Mouse (Mus musculus): ENCODE data around the gene Rfx2.

Rfx2 gene

GRCm38 (mm10) chr17:56780291-56780978 lies 50.4 kb downstream of the Rfx2 start:
- DNase-seq (ENCODE audit: low spot score) = no peak

GRCm38 (mm10) chr17:56778779-56779362 lies 51.9 kb downstream of the Rfx2 start:
- DNase-seq (ENCODE audit: low spot score) = peak; percentile 60

- DNase-seq (ENCODE audit: low spot score) = no peak
Measured at GRCm38 (mm10) chr17:56777568-56777967, 53.2 kb downstream of the Rfx2 start.

GRCm38 (mm10) chr17:56769950-56770349 lies 60.9 kb downstream of the Rfx2 start, which contains the start of gene Prr22:
Prr22 (plus strand) TSS chr17:56770250.
- DNase-seq (ENCODE audit: low spot score) = no peak

- no peak for DNase-seq (ENCODE audit: low spot score)
Measured at GRCm38 (mm10) chr17:56768941-56769340, 61.9 kb downstream of the Rfx2 start.

- DNase-seq (ENCODE audit: low spot score) = no peak
Measured at GRCm38 (mm10) chr17:56767531-56768135, 63.2 kb downstream of the Rfx2 start.

- no peak for DNase-seq (ENCODE audit: low spot score)
Measured at GRCm38 (mm10) chr17:56766631-56767405, 64.0 kb downstream of the Rfx2 start.

- DNase-seq (ENCODE audit: low spot score) = no peak
Measured at GRCm38 (mm10) chr17:56765431-56765830, 65.4 kb downstream of the Rfx2 start.

GRCm38 (mm10) chr17:56764474-56765354 lies 66.1 kb downstream of the Rfx2 start, which contains the start of gene Dus3l:
Dus3l (plus strand) TSS chr17:56764757.
- DNase-seq (ENCODE audit: low spot score) = peak; percentile 88

GRCm38 (mm10) chr17:56763741-56764250 lies 67.0 kb downstream of the Rfx2 start:
- no peak for DNase-seq (ENCODE audit: low spot score)

GRCm38 (mm10) chr17:56762769-56763731 lies 67.8 kb downstream of the Rfx2 start:
- DNase-seq (ENCODE audit: low spot score) = peak; percentile 78

- DNase-seq (ENCODE audit: low spot score) = peak; percentile 95
Measured at GRCm38 (mm10) chr17:56761991-56762410, 68.8 kb downstream of the Rfx2 start.

- no peak for DNase-seq (ENCODE audit: low spot score)
Measured at GRCm38 (mm10) chr17:56761077-56761476, 69.7 kb downstream of the Rfx2 start.

GRCm38 (mm10) chr17:56759261-56759660 lies 71.6 kb downstream of the Rfx2 start:
- peak; percentile 44 for DNase-seq (ENCODE audit: low spot score)

GRCm38 (mm10) chr17:56758132-56758531 lies 72.7 kb downstream of the Rfx2 start:
- peak; percentile 52 for DNase-seq (ENCODE audit: low spot score)

- peak; percentile 92 for DNase-seq (ENCODE audit: low spot score)
Measured at GRCm38 (mm10) chr17:56757416-56758123, 73.2 kb downstream of the Rfx2 start, which contains the start of gene Nrtn. Nrtn (minus strand) TSS chr17:56757530.

GRCm38 (mm10) chr17:56756703-56757399 lies 74.0 kb downstream of the Rfx2 start:
- peak; percentile 23 for DNase-seq (ENCODE audit: low spot score)

Measured in embryo, embryonic 10 days (tissue).